In the genomic region with DNA sequence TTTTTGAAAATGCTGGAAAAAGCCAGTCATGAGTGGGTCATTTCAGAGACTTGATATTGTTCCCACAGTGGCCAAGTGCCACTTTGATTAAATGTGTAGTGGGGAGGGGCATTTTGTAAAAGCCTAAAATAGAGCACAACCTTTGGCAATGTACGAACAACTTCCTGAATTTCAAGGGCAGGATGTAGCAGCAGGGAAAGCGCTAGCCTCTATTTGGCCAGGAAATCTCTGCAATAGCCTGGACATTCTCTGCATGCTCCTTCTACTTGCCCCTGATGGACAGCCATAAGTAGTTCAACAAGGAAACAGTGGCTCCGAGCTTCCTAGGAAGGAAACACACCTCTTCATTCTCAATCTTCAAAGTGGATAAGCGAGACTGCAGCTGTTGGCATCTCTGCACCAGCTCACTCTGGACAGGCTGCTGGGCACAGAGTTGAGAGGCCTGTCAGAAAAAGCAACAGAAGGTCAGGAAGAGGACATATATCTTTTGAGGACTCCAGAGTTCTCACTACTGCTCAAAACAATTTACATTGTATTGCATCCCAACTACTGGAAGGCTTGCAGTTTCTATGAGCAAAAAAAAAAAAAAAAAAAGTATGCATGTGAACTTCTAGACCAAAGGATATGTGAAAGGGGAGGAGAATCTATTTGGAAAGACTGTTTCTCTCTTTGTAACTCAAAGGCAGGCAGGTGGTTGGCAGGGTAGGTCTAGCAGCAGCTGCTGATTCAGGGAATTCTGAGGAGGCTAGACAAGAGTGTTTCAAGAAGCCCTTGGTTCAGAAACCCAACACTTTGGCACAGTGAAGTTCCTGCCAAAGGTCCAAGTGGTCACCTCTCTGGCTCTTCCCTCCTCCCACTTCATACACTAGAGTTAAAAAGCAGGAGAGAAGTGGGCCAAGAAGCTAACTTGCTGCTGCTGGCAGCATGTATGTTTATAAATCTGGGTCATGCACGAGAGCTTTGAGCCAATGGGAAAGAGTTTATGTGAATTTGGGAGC, we compare ENCODE assay signal across 12 mouse cellular contexts.
A peak's percentile ranks its signal among the peaks of the same experiment; 100 is the strongest.
DNase-seq lines count a peak whose midpoint lies in the region; ATAC-seq and TF ChIP-seq lines count a peak whose summit lies in the region.
"Had no signal": no experiment of that assay in that cellular context is flagged by ENCODE, and none has a peak within 500 bp of the region (broad histone marks: within the 10 kb centered on the region; RNA-seq: fewer than 3 reads in every experiment).

No protein-coding gene starts in this region.

- ATAC-seq in heart, embryonic 15.5 days (replicated peaks; ENCODE audit: insufficient number of reproducible peaks, insufficient read depth, low FRiP score, low read depth) = peak; percentile 84
- no peak; the same call in 1 of the 2 replicates for ATAC-seq in lung, embryonic 14.5 days (ENCODE audit: insufficient read depth)

- intact Hi-C loops in left cerebral cortex, postnatal 10 days (cut with DNase I) = no loop called here

- H3K27me3 ChIP-seq in heart, embryonic 15.5 days = no peaks in the 10 kb centered on the region
- no peaks in the 10 kb centered on the region for H3K27me3 ChIP-seq in lung, embryonic 14.5 days (ENCODE audit: insufficient read depth, low read length)
- H3K27me3 ChIP-seq in midbrain, embryonic 10.5 days (ENCODE audit: low read depth, poor library complexity, severe bottlenecking) = no peaks in the 10 kb centered on the region
- H3K27me3 ChIP-seq: liver, embryonic 15.5 days had no signal

- H3K27ac ChIP-seq in heart, embryonic 15.5 days = peak overlapping the region; percentile 70
- 0 out of 2 replicates have a peak overlapping the region, but pooled peaks have one; percentile 6 for H3K27ac ChIP-seq in lung, embryonic 14.5 days (ENCODE audit: low read depth)
- no peak overlapping the region for H3K27ac ChIP-seq in midbrain, embryonic 10.5 days (replicated peaks)
- H3K27ac ChIP-seq: liver, embryonic 15.5 days had no signal

- no peak for TF ChIP-seq CTCF in lung, embryonic 14.5 days (IDR thresholded peaks at IDR 0.05; ENCODE audit: low read depth)

- H3K9ac ChIP-seq in heart, embryonic 15.5 days = no peak overlapping the region
- no peak overlapping the region for H3K9ac ChIP-seq in lung, embryonic 14.5 days
- H3K9ac ChIP-seq: liver, embryonic 15.5 days had no signal

- no peaks in the 10 kb centered on the region for H3K9me3 ChIP-seq in heart, embryonic 15.5 days (replicated peaks)
- H3K9me3 ChIP-seq in lung, embryonic 14.5 days (ENCODE audit: low read depth, low read length) = no peaks in the 10 kb centered on the region
- no peaks in the 10 kb centered on the region for H3K9me3 ChIP-seq in midbrain, embryonic 10.5 days (replicated peaks)
- H3K9me3 ChIP-seq: liver, embryonic 15.5 days had no signal

- peak; percentile 44 to 78 for DNase-seq in adrenal gland, adult (ENCODE audit: inconsistent age in 2 of 2, low spot score in 1 of 2)
- no peak for DNase-seq in adrenal gland, postnatal 25 days
- DNase-seq in adrenal gland, postnatal 36 days = peak; percentile 17 to 37
- peak; percentile 51 for DNase-seq in lung, embryonic 14.5 days
- no peak for DNase-seq in left cerebral cortex, postnatal 10 days (ENCODE audit: extremely low spot score in 1 of 2, low spot score in 2 of 2)
- DNase-seq in midbrain, embryonic 10.5 days (ENCODE audit: low spot score) = no peak
- no peak for DNase-seq in spleen, postnatal 4 days (ENCODE audit: low spot score in 2 of 2)
- DNase-seq: cerebellum, postnatal 36 days; gastrocnemius, postnatal 36 days had no signal

- H3K4me3 ChIP-seq in heart, embryonic 15.5 days = no peak overlapping the region
- H3K4me3 ChIP-seq in lung, embryonic 14.5 days (ENCODE audit: low read depth, low read length) = no peak overlapping the region
- H3K4me3 ChIP-seq in midbrain, embryonic 10.5 days = no peak overlapping the region
- H3K4me3 ChIP-seq: erythroblast, embryonic 14.5 days; liver, embryonic 15.5 days had no signal

- 30% methylated on average over 5 of the region's 5 CpGs for WGBS in heart, embryonic 15.5 days
- 41% methylated on average over 5 of the region's 5 CpGs for WGBS in lung, embryonic 14.5 days
- 87% methylated on average over 5 of the region's 5 CpGs for WGBS in midbrain, embryonic 10.5 days

- peak overlapping the region; percentile 10; the same call in 1 of the 2 replicates for H3K4me2 ChIP-seq in heart, embryonic 15.5 days
- H3K4me2 ChIP-seq in lung, embryonic 14.5 days = no peak overlapping the region
- H3K4me2 ChIP-seq: liver, embryonic 15.5 days had no signal

- H3K36me3 ChIP-seq in heart, embryonic 15.5 days = peaks cover 20% of the 10 kb centered on the region
- H3K36me3 ChIP-seq in lung, embryonic 14.5 days (ENCODE audit: insufficient read depth) = peaks cover 33% of the 10 kb centered on the region
- peaks cover 58% of the 10 kb centered on the region for H3K36me3 ChIP-seq in midbrain, embryonic 10.5 days

- H3K4me1 ChIP-seq in heart, embryonic 15.5 days (replicated peaks) = peaks cover 38% of the 10 kb centered on the region
- H3K4me1 ChIP-seq in lung, embryonic 14.5 days (ENCODE audit: insufficient read depth) = peaks cover 6% of the 10 kb centered on the region; the same call in 1 of the 2 replicates
- H3K4me1 ChIP-seq in midbrain, embryonic 10.5 days = no peaks in the 10 kb centered on the region
- H3K4me1 ChIP-seq: liver, embryonic 15.5 days had no signal

Comparison
In these comparisons a context has a peak if more than half of its experiments do, and no peak if none do; other contexts are left out.
1. DNase-seq: peak in adrenal gland, adult (2 of 2), adrenal gland, postnatal 36 days (2 of 2) and lung, embryonic 14.5 days (single experiment); none in adrenal gland, postnatal 25 days (single experiment), left cerebral cortex, postnatal 10 days (0 of 2), midbrain, embryonic 10.5 days (single experiment) and spleen, postnatal 4 days (0 of 2).